Mouse (Mus musculus) lung, adult 18-20 months (tissue): ENCODE results near the gene Fam81a.

Experiments used
- DNase-seq, 2 experiments: peaks; one replicate each; pipeline ENCODE4 v3.0.0; 2022; ENCODE audit warnings: mixed read lengths in 2 of 2

Gene Fam81a

GRCm38 (mm10) chr9:70108151-70108550 lies 34.2 kb downstream of the Fam81a start:
- no peak for DNase-seq

GRCm38 (mm10) chr9:70105573-70105972 lies 36.8 kb downstream of the Fam81a start:
- DNase-seq, result no peak

- DNase-seq, result no peak
Observed at GRCm38 (mm10) chr9:70103106-70103505, 39.3 kb downstream of the Fam81a start.

GRCm38 (mm10) chr9:70097542-70097941 lies 44.8 kb downstream of the Fam81a start:
- DNase-seq, result no peak

GRCm38 (mm10) chr9:70095016-70095415 lies 47.3 kb downstream of the Fam81a start:
- no peak for DNase-seq

GRCm38 (mm10) chr9:70090541-70090940 lies 51.8 kb downstream of the Fam81a start:
- DNase-seq, result no peak

GRCm38 (mm10) chr9:70088786-70089096 lies 53.6 kb downstream of the Fam81a start:
- no peak for DNase-seq

GRCm38 (mm10) chr9:70088041-70088785 lies 54.1 kb downstream of the Fam81a start:
- no peak for DNase-seq

- DNase-seq, result no peak
Observed at GRCm38 (mm10) chr9:70087379-70087778, 55.0 kb downstream of the Fam81a start.

GRCm38 (mm10) chr9:70086091-70086490 lies 56.3 kb downstream of the Fam81a start:
- no peak for DNase-seq

- DNase-seq, result peak; percentile 11 to 34
Observed at GRCm38 (mm10) chr9:70084107-70084506, 58.3 kb downstream of the Fam81a start.

GRCm38 (mm10) chr9:70082357-70083204 lies 59.8 kb downstream of the Fam81a start:
- no peak for DNase-seq

- no peak for DNase-seq
Observed at GRCm38 (mm10) chr9:70081767-70082166, 60.6 kb downstream of the Fam81a start.

GRCm38 (mm10) chr9:70080976-70081375 lies 61.4 kb downstream of the Fam81a start:
- no peak for DNase-seq

GRCm38 (mm10) chr9:70080027-70080800 lies 62.1 kb downstream of the Fam81a start:
- DNase-seq, result peak in 1 of 2 experiments; percentile 8

- DNase-seq, result no peak
Observed at GRCm38 (mm10) chr9:70078034-70078433, 64.3 kb downstream of the Fam81a start.

- no peak for DNase-seq
Observed at GRCm38 (mm10) chr9:70077170-70077569, 65.2 kb downstream of the Fam81a start.

GRCm38 (mm10) chr9:70072387-70072786 lies 70.0 kb downstream of the Fam81a start:
- no peak for DNase-seq

- DNase-seq, result peak in 1 of 2 experiments; percentile 21
Observed at GRCm38 (mm10) chr9:70069961-70070435, 72.4 kb downstream of the Fam81a start.

- DNase-seq, result no peak
Observed at GRCm38 (mm10) chr9:70067497-70067896, 74.9 kb downstream of the Fam81a start.

- DNase-seq, result no peak
Observed at GRCm38 (mm10) chr9:70062012-70062411, 80.3 kb downstream of the Fam81a start.

- no peak for DNase-seq
Observed at GRCm38 (mm10) chr9:70053411-70053810, 88.9 kb downstream of the Fam81a start.

- no peak for DNase-seq
Observed at GRCm38 (mm10) chr9:70052730-70053129, 89.6 kb downstream of the Fam81a start.
